Mouse (Mus musculus) small intestine, adult 2 months (tissue): ENCODE results near the gene Trim31. TPM values are rescaled to one million over a fixed set of nuclear protein-coding genes. Genes with fewer than 3 reads are reported as not detected.

Experiments used
- H3K27ac ChIP-seq: fragments of 200-500 bp; 2 replicates; pipeline ENCODE4 v1.5.1; 2012; ENCODE audit warnings: low read depth, low read length, control low read depth, inconsistent platforms; ENCODE audit not compliant: insufficient read depth
- H3K27me3 ChIP-seq: fragments of 200-500 bp; 2 replicates; pipeline ENCODE4 v1.6.1; 2012; ENCODE audit warnings: mild to moderate bottlenecking, moderate library complexity, low read length, inconsistent platforms; ENCODE audit not compliant: control insufficient read depth, insufficient read depth
- H3K36me3 ChIP-seq: fragments of 200-500 bp; 2 replicates; pipeline ENCODE4 v1.6.1; 2012; ENCODE audit warnings: mild to moderate bottlenecking, low read length, control low read depth, inconsistent platforms; ENCODE audit not compliant: control insufficient read depth, insufficient read depth
- H3K4me1 ChIP-seq: fragments of 200-500 bp; 2 replicates; pipeline ENCODE4 v1.6.1; 2012; ENCODE audit warnings: low read length, inconsistent platforms, mixed read lengths; ENCODE audit not compliant: control insufficient read depth, insufficient read depth, insufficient read length
- H3K4me3 ChIP-seq: fragments of 200-500 bp; 2 replicates; pipeline ENCODE4 v1.5.1; 2012; ENCODE audit warnings: low read depth, mild to moderate bottlenecking, control low read depth, inconsistent platforms, low read length, moderate library complexity
- CTCF ChIP-seq: fragments of 200-500 bp; IDR thresholded peaks from 2 replicates; pipeline ENCODE4 v1.5.1; 2012; ENCODE audit warnings: low read depth, mild to moderate bottlenecking, control low read depth, inconsistent platforms, low read length, moderate library complexity, mixed read lengths; ENCODE audit not compliant: insufficient replicate concordance, insufficient read length; ENCODE audit errors: extremely low read depth
- POLR2A ChIP-seq: fragments of 200-500 bp; IDR thresholded peaks from 2 replicates; pipeline ENCODE4 v1.6.1; 2012; ENCODE audit warnings: low read depth, mild to moderate bottlenecking, control low read depth, inconsistent platforms, low read length, moderate library complexity
- WGBS: fragments of 180-500 bp; shearing (Covaris S2); methylation state at CpG from one replicate; pipeline ENCODE4 v1.1.7; 2018; 5-methylcytosine and 5-hydroxymethylcytosine counted together
- polyA plus RNA-seq: library from polyadenylated mRNA; depleted of rRNA; stranded (reverse); fragments of >200 nt; gene quantifications from 2 replicates; pipeline ENCODE4 v1.2.3, GENCODE M21; 2012

The Trim31 gene
- polyA plus RNA-seq, 1 experiment, result 57.0 TPM

DNA sequence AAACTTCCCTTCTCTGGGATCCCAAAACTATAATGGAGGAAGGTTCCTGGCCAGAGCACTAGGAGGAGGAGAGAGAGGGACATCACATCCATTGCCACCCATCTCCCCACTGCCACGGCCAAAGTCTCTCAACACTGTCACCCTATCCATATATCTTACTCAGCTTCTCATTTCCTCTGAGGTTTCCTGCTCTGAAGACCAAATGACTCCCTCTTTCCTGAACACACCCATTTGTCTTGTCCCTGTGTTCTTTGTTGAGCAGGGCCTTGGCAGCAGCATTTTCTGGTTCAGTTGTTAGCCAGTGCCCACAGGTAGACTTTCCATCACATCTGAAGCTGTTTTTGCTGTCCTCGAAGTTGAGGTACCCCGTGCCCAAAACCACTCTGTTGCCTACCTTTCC, 39.7 kb upstream of the Trim31 start:
- Histone ChIP-seq H3K36me3 (peaks cover 74% of the 10 kb centered on the region), H3K4me3 (no peak overlapping the region), H3K27me3 (no peaks in the 10 kb centered on the region), H3K4me1 (peaks cover 14% of the 10 kb centered on the region), H3K27ac (no peak overlapping the region)
- TF ChIP-seq POLR2A (no peak), CTCF (no peak)
- 86% methylated on average over 3 of the region's 3 CpGs for WGBS

- WGBS, result 8% methylated on average over 2 of the region's 2 CpGs
- peaks cover 42% of the 10 kb centered on the region for H3K36me3 ChIP-seq
- H3K27me3 ChIP-seq, result no peaks in the 10 kb centered on the region
- peaks cover 21% of the 10 kb centered on the region for H3K4me1 ChIP-seq
- TF ChIP-seq CTCF (no peak), POLR2A (no peak)
- H3K4me3 ChIP-seq, result no peak overlapping the region
- H3K27ac ChIP-seq, result peak overlapping the region; percentile 66
Observed at GRCm38 (mm10) chr17:36861680-36862079, 36.2 kb upstream of the Trim31 start.

DNA sequence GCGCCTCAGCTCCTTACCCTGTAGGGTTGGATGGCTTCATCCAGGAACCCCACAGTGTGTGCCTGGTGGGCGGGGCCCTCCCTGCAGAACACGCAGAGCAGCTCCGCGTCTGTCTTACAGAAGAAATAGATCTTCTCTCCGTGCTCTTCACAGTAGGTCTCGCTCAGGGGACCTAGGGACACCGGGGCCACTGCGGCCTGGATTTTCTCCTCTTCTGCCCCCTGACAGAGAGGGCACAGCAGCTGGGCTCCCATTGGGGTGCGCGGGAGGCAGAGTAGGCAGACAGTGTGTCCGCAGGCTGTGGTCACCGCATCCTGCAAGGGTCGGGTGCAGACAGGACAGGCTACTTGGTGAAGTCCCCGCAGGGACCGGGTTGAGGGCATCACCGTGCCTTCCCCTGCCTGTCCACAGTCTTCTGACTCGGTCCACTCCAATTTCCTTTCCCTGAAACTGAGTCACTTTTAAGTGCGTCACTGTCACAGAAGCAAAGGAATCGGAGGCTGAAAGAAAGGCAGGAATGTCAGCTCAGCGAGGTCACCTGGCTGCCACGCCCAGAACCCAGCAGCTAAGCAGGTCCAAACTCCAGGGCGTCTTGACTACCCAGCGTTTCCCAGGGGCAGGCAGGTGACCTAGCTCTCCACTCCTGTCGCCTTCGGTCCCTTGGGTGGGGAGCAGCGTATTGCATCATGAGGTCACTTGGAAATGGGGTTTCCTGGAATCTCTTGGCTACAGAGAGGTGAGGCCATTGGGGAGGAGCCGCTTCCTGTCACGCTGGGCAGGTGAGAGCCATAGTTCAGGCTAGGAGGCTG, 31.0 kb upstream of the Trim31 start, which contains the start of gene Trim15:
Gene Trim15, minus strand, starts transcription at position 492 of the 809 bp plus-strand sequence.
- Histone ChIP-seq H3K4me3 (peak within 1 kb of the TSS; percentile 64), H3K36me3 (peaks cover 8% of the 10 kb centered on the region; the same call in 1 of the 2 replicates)
- WGBS, result 10% methylated on average over 29 of the region's 29 CpGs

DNA sequence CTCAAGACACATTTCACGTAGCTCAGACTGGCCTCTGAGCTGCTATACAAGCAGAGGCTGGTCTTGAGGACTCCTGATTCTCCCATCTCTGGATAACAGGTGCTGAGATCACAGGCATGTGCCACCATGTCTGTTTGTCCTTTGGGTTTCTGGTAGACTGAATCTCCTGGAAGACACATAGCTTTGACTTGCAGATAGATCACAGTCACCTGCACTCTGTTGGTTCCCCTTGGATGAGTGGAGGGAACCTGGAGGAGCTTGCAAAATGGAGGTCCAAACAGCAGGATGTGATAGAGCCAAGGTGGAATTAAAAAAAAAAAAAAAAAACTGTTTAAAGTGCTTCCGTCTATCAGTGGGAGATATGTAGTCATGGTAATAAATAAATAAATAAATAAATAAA, 29.1 kb upstream of the Trim31 start:
- WGBS, result 89% methylated on average over 2 of the region's 2 CpGs

More for the DNA sequence above, 31.0 kb upstream of the Trim31 start, which contains the start of gene Trim15:
- TF ChIP-seq CTCF, result no peak
- no peak for TF ChIP-seq POLR2A
- H3K4me1 ChIP-seq, result peaks cover 18% of the 10 kb centered on the region; the same call in 1 of the 2 replicates
- peak within 1 kb of the TSS; percentile 90 for H3K27ac ChIP-seq
- no peaks in the 10 kb centered on the region for H3K27me3 ChIP-seq

DNA sequence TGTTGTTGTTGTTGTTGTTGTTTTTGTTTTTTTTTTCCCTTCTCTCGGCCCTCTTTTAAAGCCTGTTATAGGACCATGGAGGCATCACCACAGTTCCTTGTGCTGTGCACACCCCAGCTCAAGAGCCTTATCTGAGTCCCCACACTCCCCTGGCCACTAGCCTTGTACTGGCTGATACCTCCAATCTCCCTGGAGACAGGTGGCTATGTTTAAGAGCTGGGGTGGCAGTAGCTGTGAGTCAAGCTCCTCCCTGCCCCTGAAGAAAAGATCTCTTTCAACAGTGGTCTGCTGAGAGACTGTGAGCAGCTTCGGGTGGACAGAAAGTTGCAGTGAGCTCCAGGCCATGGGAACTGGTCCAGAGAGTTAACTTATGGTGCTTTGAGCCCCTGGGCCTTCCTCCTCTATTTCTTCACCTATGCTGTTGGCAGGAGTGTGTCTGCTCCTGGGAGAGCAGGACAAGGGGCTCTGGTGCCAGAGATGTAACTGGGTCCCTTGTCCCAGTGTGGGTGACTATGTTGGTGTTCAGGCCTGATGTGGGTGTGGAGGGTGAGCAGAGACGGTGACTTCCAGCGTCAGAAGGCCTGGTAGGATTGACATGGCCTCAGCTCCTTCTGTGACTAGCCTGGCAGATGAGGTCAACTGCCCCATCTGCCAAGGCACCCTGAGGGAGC, 28.5 kb upstream of the Trim31 start, which contains the start of gene Trim10:
Gene Trim10, plus strand, starts transcription at position 291 of the 671 bp plus-strand sequence.
- H3K27ac ChIP-seq, result no peak within 1 kb of the TSS
- H3K4me3 ChIP-seq, result no peak within 1 kb of the TSS
- no peaks in the 10 kb centered on the region; the same call in 1 of the 2 replicates for H3K36me3 ChIP-seq
- no peaks in the 10 kb centered on the region for H3K27me3 ChIP-seq
- WGBS, result 79% methylated on average over 4 of the region's 4 CpGs
- H3K4me1 ChIP-seq, result peaks cover 9% of the 10 kb centered on the region; the same call in 1 of the 2 replicates
- no peak for TF ChIP-seq POLR2A
- no peak for TF ChIP-seq CTCF

More for the DNA sequence above, 29.1 kb upstream of the Trim31 start:
- Histone ChIP-seq H3K27me3 (no peaks in the 10 kb centered on the region), H3K4me1 (peaks cover 11% of the 10 kb centered on the region; the same call in 1 of the 2 replicates), H3K4me3 (no peak overlapping the region), H3K36me3 (no peaks in the 10 kb centered on the region; the same call in 1 of the 2 replicates), H3K27ac (no peak overlapping the region)
- TF ChIP-seq CTCF, result no peak
- TF ChIP-seq POLR2A, result no peak

GRCm38 (mm10) chr17:36869955-36870810, 27.7 kb upstream of the Trim31 start:
- WGBS, result 73% methylated on average over 25 of the region's 25 CpGs

More at GRCm38 (mm10) chr17:36869955-36870810, 27.7 kb upstream of the Trim31 start:
- TF ChIP-seq CTCF, result no peak
- no peak for TF ChIP-seq POLR2A
- Histone ChIP-seq H3K27ac (no peak overlapping the region), H3K4me1 (peaks cover 4% of the 10 kb centered on the region; the same call in 1 of the 2 replicates), H3K36me3 (no peaks in the 10 kb centered on the region), H3K4me3 (no peak overlapping the region), H3K27me3 (no peaks in the 10 kb centered on the region)
